Mouse (Mus musculus) layer of hippocampus, postnatal 14 days (tissue): Measurements from ENCODE around the gene Apoa4. TPM values are rescaled to one million over a fixed set of nuclear protein-coding genes. Genes with fewer than 3 reads are reported as not detected.

Experiments used
- DNase-seq, 2 experiments: peaks; one replicate each; pipeline ENCODE4 v3.0.0; 2021 to 2022; ENCODE audit warnings: low spot score in 2 of 2, mixed read lengths in 1 of 2
- total RNA-seq, 2 experiments: library from RNA; stranded (reverse); gene quantifications; 2 replicates each; pipeline ENCODE4 v1.2.3; 2021

Apoa4 gene
- total RNA-seq, 2 experiments from 2014 or later, result not detected

GRCm38 (mm10) chr9:46272070-46272469 lies 31.6 kb downstream of the Apoa4 start:
- DNase-seq, result no peak

DNA sequence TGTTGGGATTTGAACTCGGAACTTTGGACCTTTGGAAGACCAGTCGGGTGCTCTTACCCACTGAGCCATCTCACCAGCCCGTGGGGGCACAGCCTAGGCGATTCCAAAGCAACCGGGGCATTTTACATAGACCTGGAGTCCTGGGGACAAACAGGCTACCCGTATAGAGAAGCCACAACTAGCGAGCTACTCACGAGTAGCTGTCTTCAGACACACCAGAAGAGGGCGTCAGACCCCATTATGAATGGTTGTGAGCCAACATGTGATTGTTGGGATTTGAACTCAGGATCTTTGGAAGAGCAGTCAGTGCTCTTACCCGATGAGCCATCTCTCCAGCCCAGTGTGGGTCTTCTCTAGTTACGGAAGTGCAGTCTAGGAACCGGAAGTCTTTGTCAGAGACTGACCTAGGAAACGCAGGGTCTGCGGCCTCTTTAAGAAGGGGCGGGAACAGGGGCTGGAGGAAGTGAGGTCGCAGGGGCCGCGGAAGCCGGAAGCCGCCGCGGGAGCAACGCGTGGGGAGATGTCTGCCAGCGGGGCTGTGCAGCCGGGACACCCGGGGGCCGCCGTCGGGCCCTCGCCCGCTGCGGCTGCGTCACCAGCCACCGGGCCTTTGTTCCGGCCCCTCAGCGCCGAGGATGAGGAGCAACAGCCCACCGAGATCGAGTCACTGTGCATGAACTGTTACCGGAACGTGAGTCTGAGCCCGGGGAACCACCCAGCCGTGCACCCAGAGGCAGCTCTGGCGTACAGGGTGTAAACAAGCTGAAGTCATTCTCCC lies 32.4 kb downstream of the Apoa4 start, which contains the start of gene Zpr1:
TSS of gene Zpr1 (plus strand) at position 388 of the 778 bp plus-strand sequence.
- peak; percentile 78 to 92 for DNase-seq

DNA sequence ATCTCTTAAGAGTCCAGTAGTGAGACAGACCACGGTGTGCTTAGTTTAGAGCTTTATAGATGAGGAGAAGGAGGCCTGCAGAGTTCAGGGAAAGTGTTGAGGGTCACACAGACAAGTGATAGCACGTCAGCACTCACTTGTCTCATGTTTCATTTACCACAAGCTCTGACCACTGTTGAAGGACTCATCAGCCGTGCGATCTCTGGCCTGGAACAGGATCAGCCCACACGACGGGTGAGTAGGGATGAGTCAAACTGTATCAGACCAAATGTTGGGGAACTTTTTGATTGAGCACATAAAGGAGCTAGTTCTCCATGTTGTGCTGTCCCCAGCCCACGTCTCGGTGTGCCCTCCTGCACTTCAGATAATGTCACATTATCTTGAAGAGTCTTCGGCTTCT lies 34.0 kb downstream of the Apoa4 start:
- no peak for DNase-seq

DNA sequence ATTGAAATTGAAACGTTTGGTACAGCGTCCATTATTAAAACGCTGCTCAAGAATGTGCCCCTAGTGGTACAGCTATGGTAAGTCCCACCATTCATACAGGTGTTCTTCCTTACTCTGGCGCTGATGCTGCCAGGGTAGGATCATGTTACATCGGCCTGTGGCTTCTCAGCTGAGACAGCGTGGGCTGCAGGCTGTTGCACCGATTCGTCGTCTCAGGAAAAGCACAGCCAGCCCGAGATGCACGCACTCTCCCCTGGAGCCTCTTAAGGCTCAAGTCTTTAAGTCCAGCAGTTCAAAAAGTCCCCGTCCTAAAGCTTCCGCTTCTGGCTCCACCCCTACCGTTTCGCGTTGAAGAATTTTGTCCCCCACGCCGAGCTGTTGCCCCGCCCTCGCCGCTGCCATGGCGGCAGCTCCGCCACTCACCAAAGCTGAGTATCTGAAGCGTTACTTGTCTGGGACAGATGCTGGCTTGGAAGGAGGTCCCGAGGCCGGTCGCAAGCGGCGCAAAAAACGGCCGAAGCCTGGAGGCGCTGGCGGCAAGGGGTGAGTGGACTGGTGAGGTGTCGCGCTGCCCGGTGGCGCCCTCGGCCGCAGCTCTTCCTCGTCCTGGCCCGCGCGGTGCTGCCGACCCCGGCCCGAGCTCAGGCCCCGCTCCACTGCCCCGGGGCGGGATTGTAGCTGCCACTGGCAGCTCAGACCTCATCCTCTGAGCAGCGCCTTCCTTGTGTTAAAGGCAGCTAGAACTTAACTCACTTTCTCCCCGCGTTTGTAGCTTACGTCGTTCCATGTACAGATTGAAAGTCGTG lies 42.3 kb downstream of the Apoa4 start, which contains the start of gene Bud13:
TSS of gene Bud13 (plus strand) at position 378 of the 806 bp plus-strand sequence.
- DNase-seq, result peak; percentile 90 to 94

Other genes starting within 250 kb of the Apoa4 start
- gene Pafah1b2, start 228.0 kb upstream of the Apoa4 start, total RNA-seq, result 100 to 1,000 TPM; 196 to 238 TPM
- 100 to 1,000 TPM; 104 to 118 TPM for gene Sik3, start 227.9 kb upstream of the Apoa4 start, total RNA-seq
- gene Apoa1, start 12.1 kb upstream of the Apoa4 start, total RNA-seq, result under 1 TPM in 1 of 2 experiments, not detected in 1; 0.53 TPM
- not detected for gene Apoc3, start 5.1 kb upstream of the Apoa4 start, total RNA-seq
- not detected for gene Apoa5, start 27.9 kb downstream of the Apoa4 start, total RNA-seq
- gene Zpr1, start 32.4 kb downstream of the Apoa4 start, total RNA-seq, result 10 to 100 TPM; 33.3 to 36.2 TPM
- 10 to 100 TPM in 1 of 2 experiments, 1 to 10 TPM in 1; 9.0 to 10.8 TPM for gene Bud13, start 42.3 kb downstream of the Apoa4 start, total RNA-seq
- not detected for gene 4931429L15Rik, start 79.3 kb downstream of the Apoa4 start, total RNA-seq